Mouse (Mus musculus): ENCODE results near the gene Smg9.

Smg9 gene

GRCm38 (mm10) chr7:24408186-24408585 lies 8.8 kb downstream of the Smg9 start:
- no peak for DNase-seq (ENCODE audit: low spot score)

GRCm38 (mm10) chr7:24410123-24410522 lies 10.7 kb downstream of the Smg9 start:
- DNase-seq (ENCODE audit: low spot score): no peak

- DNase-seq (ENCODE audit: low spot score): no peak
These were observed 11.4 kb downstream of the Smg9 start for GRCm38 (mm10) chr7:24410831-24411230.

DNA sequence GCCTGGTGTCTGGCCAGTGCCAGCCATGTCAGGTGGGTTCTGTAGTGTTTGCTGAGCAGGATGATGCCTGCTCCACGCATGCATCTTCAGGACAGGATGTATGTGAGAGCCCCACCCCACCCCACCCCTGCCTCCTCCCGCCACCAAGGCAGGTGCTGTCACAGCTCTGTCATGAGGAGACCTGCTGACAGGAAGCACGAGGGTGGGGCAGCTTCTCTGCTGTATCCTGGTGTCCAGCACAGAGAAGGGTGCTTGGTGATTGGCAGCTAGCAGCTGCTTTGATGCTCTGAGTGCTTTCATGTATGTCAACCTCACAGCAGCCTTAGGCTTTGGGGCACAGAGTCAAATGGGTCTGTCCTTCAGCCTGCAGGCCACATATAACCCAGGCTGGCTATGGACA lies 14.2 kb downstream of the Smg9 start:
- peak; percentile 95 for DNase-seq (ENCODE audit: low spot score)

DNA sequence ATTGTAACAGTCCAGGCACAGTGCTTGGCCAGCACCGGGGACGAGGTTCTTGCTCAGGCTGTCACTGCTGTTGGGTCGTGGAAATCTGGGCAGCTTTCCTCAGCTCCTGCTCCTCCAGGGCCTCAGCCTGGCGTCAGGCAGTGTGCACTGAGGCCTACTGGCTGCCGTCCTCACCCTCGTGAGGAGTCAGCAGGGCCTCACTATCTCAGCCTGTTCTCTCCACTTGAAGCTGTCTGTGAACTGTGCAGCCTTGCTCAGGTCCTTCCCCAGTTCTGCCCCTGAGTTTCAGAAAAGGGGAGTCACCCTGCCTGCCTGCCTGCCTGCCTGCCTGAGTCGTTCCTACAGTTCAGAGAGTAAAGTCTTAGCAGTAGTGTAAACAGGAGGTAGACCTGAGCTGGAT lies 15.8 kb downstream of the Smg9 start:
- DNase-seq (ENCODE audit: low spot score): peak; percentile 21

DNA sequence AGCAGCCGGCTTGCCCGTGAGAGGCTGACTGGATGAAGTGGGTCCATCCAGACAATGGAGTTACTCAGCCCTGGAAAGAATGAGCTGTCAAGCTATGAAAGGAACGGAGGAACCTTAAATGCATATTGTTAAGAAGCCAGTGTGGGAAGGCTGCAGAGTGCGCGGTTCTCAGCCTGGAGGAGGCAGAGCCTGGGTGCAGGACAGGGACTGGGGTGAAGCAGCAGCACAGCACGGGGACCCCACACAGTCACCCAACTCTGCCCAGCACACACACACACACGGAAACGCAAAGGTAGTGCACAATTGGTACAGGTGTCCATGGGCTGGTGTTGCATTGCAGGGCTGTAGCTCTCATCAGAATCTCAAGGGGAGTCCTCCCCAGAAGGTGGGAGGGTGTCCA lies 20.2 kb downstream of the Smg9 start:
- DNase-seq (ENCODE audit: low spot score): no peak

- DNase-seq (ENCODE audit: low spot score): no peak
These were observed 22.2 kb downstream of the Smg9 start for GRCm38 (mm10) chr7:24421648-24422047.

DNA sequence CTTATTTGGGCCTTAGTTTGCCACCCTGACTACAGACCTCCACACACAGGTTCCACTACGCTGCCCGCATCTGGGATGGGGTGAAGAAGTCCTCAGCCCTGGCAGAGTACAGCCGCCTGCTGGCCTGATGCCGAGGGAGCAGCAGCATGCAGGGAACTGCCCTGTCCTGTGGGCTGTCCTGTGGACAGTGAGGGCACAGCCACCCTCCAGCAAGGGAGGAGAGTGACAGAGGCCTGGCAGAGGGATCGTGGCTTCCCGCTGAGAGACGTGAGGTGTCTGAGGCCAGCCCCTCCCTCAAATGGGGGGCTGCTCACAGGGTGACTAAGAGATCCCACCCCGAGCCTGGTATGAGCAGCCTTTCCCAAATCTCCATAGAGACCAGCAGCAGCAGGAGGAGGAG lies 22.8 kb downstream of the Smg9 start:
- DNase-seq (ENCODE audit: low spot score): no peak

GRCm38 (mm10) chr7:24423107-24423763 lies 23.8 kb downstream of the Smg9 start:
- no peak for DNase-seq (ENCODE audit: low spot score)

DNA sequence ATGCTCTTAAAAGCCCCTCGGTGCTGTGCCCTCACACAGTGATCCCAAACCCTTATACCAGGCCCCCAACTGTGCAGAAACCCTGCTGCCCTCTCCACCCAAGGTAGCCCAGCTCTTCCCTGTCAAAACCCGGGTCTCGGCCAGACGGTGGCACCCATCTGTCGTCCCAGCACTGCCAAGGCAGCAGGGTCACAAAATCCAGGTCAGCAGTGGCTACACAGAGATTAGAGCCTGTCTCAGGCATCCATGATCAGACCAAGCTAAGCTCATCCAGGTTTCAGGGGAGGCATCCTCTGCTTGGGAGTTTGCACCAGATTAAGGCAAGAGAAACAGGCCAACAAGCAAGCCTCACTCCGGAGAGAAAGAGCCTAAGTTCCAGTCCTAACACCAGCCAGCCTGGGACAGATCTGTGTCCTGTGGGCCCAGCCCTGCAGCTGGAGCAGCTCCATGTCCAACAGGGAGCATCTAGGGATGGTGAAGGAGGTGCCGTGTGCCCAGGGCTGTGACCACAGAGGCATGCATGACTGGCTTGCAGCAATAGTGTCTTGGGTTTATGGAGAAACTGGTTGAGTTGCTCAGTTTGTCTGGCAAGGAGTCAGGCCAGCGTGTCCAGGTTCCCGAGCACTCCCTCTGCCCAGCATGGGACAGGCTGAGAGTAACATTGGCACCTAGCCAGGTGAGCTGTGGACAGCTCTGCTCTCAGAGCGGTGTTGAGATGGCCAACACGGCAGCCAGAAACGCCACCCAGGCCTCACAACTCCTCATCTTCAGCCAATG lies 24.7 kb downstream of the Smg9 start:
- no peak for DNase-seq (ENCODE audit: low spot score)

DNA sequence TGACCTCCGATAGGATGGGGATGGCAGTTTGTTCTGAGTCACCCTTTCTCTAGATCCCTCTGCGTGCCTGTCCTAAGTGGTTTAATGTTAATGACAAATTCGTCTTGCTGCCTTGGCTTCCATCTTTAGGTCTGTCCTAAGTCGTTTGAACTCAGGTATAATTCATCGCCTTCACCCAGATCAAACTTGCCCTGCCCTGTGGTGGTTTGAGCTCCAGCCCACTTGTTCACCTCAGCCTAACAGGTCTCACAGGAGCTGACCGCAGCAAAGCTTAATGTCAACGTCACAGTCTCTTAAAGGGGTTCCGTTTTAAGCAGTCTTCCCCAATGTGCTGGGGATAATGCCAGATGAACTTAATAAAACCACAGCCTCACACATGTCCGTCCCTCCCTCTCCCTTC lies 26.5 kb downstream of the Smg9 start:
- DNase-seq (ENCODE audit: low spot score): no peak

- DNase-seq (ENCODE audit: low spot score): no peak
These were observed 27.7 kb downstream of the Smg9 start for GRCm38 (mm10) chr7:24427168-24427567.

GRCm38 (mm10) chr7:24428725-24429124 lies 29.3 kb downstream of the Smg9 start:
- no peak for DNase-seq (ENCODE audit: low spot score)

- no peak for DNase-seq (ENCODE audit: low spot score)
These were observed 30.1 kb downstream of the Smg9 start for GRCm38 (mm10) chr7:24429413-24430112.

GRCm38 (mm10) chr7:24430551-24431345 lies 31.3 kb downstream of the Smg9 start:
- DNase-seq (ENCODE audit: low spot score): peak; percentile 85

DNA sequence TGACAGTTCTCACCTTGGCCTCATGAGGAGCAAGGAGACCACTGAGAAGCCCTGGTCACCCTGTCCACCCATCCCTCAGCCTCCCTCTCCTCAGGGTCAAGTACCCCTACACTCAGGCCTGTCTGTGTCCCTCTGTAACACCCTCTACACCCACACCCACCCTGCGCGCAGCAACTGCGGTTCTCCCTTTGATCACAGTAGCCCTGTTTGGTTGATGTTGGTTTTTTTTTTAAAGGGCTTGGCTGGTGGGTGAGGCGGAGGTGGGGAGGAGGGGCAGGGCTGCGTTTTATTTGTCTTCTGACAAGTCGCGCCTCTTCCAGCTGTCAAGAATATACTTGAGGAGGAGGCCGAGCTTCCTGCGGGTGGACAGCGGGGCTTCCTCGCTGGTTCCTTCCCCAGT lies 32.3 kb downstream of the Smg9 start:
- DNase-seq (ENCODE audit: low spot score): peak; percentile 82

DNA sequence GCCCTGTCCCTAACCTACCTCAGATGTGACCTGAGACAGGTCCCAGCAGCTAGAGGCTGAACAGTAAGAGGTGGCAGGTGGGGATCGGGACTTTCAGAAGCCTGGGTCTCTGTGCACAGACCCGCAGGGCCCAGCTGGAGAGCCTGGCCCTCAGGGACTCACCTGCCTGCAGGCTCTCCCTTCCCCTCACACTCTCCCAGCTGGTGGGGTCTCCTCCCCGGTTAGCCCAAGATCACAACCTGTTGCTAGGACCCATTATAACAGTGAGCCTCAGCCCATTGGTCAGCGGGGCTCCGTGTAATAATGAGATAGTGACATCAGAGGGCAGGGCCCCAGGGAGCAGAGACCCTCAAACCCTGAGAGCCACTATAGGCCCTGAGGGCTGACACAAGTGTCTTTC lies 35.9 kb downstream of the Smg9 start:
- no peak for DNase-seq (ENCODE audit: low spot score)

- no peak for DNase-seq (ENCODE audit: low spot score)
These were observed 38.6 kb downstream of the Smg9 start for GRCm38 (mm10) chr7:24437981-24438380.

DNA sequence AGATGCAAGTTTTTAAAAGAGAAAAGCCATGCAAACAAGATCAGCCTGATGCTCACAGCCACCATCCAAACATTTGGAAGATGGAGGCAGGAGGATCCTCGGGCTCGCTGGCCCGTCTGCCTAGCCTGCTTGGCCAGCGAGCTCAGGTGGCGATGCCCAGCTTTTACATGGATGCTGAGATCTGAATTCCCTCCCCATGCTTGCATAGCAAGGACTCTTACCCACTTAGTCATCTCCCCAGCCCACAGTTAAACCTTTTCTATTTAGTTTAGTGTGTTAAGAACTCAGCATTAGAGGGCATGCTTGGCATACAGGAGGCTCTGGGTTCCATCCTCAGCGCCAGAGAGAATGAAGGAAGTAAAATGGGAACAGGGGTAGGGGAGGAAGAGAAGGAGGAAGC lies 39.8 kb downstream of the Smg9 start:
- DNase-seq (ENCODE audit: low spot score): no peak

- no peak for DNase-seq (ENCODE audit: low spot score)
These were observed 40.5 kb downstream of the Smg9 start for GRCm38 (mm10) chr7:24439891-24440290.

DNA sequence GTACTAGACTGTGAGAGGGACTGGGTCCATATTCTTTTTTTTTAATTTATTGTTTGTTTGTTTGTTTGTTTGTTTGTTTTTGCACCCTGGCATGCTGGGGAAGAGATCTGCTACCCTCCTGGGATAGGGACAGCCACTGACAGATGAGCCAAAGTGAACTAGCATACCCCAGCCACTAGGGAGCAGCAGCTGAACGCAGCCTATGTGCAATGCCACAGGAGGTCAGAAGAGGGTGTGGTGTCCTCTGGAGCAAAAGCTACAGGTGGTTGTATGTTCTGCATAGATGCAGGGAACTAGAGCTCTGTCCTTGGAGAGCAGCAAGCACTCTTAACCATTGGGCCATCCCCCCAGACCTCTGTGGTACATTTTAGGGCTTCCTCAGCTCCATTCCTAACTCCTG lies 42.4 kb downstream of the Smg9 start:
- DNase-seq (ENCODE audit: low spot score): peak; percentile 89

GRCm38 (mm10) chr7:24442313-24442712 lies 42.9 kb downstream of the Smg9 start:
- no peak for DNase-seq (ENCODE audit: low spot score)

All from T-cell, adult 2 months (primary cell).